Mouse (Mus musculus) regulatory T cell (primary cell): ENCODE measurements around the gene Camta1.

ENCODE experiments used
- in situ Hi-C: fragments of 300-600 bp; cut with MboI, MseI; formaldehyde crosslinking; loops from one replicate; pipeline ENCODE4 v1.15.1; 2025; ENCODE audit warnings: high pct_unique_total_duplicates

Camta1 gene

DNA sequence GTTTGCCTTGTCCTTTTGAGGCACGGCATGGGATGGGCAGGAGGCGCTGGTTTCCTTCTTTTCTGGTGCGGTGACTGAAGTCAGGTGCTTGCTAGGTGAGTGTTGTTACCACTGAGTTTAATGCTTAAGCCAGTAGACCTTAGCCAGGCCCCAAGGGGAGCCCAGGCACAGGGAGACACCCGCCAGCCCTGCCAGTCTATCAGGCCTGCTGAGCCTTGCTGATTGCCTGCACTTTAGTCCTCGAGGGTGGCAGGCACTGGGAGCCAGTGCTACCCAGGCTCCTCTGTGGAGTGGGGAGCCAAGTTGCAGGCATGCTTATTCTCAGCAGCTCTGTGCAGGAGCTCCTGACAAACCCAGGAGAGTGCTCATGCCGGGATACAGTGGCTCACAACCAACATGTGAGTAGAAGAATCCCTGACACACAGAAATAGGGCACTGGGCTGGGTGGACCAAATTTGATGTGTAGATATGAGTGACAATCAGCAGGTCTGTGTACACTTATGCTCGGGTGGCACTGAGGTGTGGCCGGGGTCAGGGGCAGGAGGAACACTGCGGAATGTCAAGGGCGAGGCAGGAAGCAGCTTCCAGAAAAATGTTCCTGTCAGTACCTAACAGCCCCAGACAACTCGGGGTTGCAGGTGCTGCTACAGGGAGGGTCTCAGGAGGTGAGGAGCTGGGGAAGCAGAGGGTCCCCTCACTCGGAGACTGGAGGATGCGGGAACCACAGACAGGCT is 638.2 kb downstream of the Camta1 start:
- in situ Hi-C loops, result no loop called here

DNA sequence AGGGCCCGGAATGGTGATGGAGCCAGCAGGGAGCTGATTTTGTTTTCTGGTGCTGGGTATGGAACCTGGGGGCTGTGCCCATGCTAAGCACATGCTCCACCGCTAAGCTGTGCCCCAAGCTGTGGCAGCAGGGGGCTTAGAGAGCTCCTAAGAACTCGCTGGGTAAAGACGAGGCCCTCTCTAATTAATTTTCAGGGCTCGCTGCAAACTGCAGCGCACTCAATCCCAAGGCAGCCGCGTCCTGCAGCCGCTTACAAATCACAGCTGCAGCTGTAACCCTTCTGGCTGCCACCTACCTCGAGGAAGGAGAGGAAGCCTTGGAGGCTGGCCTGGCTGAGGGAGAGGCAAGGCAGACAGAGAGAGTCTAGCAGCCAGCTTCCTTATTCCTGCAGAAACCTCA is 639.0 kb downstream of the Camta1 start:
- in situ Hi-C loops, result no loop called here

DNA sequence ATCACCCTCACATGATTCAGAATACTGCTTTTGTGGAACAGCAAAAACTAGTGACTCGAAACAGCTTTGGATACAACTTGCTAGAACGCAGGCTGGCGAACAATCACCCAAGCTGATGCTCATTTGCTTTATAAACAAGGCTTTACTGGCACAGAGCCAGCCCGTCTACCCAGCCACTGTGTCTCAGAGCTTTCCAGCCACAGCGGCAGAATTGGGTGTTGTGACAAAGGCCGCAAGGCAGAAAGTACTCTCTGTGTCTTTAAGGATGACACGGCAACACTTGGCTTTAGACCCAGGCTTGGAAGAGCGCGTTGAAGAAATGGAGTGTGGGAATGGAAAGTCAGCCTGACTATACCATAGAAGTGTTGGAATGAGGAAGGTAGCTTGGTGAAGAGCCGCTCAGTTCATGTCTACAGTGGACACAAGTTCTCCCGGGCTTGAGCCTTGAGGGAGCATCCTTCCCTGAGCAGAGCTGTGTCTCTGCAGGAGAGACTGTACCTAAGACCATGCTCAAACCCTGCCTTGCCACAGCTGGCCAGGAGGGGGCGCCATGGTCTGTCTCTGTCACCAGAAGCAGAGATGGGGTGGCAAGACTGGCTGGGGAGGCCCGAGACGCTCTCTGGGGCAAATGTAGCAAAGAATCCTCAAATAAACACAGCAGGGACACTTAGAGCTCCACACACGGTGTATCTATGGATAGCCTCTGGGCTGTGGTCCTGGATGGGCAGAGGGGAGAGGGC is 645.0 kb downstream of the Camta1 start:
- in situ Hi-C loops, result no loop called here

GRCm38 (mm10) chr4:151215866-151216265 is 645.8 kb downstream of the Camta1 start:
- in situ Hi-C loops, result no loop called here

- in situ Hi-C loops, result no loop called here
Observed at GRCm38 (mm10) chr4:151215179-151215578, 646.5 kb downstream of the Camta1 start.

GRCm38 (mm10) chr4:151213475-151213874 is 648.2 kb downstream of the Camta1 start:
- in situ Hi-C loops, result no loop called here

GRCm38 (mm10) chr4:151211992-151212391 is 649.7 kb downstream of the Camta1 start:
- in situ Hi-C loops, result no loop called here

GRCm38 (mm10) chr4:151207566-151207965 is 654.1 kb downstream of the Camta1 start:
- in situ Hi-C loops, result no loop called here

GRCm38 (mm10) chr4:151202891-151203290 is 658.8 kb downstream of the Camta1 start:
- in situ Hi-C loops, result no loop called here

GRCm38 (mm10) chr4:151200316-151200715 is 661.4 kb downstream of the Camta1 start:
- in situ Hi-C loops, result no loop called here

- in situ Hi-C loops, result no loop called here
Observed at GRCm38 (mm10) chr4:151195126-151195525, 666.5 kb downstream of the Camta1 start.

DNA sequence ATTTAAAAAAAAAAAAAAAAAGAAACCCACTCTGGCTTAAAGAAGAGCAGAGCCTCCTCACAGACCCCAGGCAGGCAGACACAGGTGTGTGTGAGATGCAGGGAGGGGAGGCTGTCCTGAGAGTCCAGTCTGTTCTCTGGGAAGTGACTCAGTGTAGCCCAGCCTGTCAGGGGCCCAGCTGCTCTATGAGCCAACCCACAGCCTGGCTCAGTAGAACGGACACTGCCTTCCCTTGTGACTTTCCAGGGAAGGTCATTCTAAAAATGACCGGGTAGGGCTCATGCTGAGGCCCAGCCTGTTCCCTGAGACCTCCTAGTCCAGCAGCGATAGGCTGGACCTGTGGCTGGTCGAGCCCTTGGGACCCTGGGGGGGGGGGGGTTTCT is 667.0 kb downstream of the Camta1 start:
- in situ Hi-C loops, result no loop called here

- in situ Hi-C loops, result no loop called here
Observed at GRCm38 (mm10) chr4:151194030-151194714, 667.5 kb downstream of the Camta1 start.

- in situ Hi-C loops, result no loop called here
Observed at GRCm38 (mm10) chr4:151186447-151186846, 675.2 kb downstream of the Camta1 start.

DNA sequence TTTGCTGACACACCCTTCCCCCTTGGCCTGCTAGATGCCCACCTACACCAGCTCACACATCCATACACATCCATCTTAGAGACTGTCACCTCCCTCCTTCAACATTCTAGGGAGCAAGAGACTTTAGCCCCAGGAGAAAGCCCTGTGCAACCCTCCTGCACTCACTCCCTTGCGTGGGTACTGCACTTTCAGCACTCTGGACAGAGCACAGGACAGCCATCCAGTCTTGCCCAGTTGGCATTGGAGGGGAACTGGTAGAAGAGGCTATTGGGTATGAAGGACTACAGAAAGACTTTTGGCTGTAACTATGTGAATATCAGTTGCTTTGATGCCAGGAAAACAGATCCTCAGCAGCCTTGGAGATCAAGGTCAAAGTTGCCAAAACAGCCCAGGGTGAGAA is 675.9 kb downstream of the Camta1 start:
- in situ Hi-C loops, result no loop called here

DNA sequence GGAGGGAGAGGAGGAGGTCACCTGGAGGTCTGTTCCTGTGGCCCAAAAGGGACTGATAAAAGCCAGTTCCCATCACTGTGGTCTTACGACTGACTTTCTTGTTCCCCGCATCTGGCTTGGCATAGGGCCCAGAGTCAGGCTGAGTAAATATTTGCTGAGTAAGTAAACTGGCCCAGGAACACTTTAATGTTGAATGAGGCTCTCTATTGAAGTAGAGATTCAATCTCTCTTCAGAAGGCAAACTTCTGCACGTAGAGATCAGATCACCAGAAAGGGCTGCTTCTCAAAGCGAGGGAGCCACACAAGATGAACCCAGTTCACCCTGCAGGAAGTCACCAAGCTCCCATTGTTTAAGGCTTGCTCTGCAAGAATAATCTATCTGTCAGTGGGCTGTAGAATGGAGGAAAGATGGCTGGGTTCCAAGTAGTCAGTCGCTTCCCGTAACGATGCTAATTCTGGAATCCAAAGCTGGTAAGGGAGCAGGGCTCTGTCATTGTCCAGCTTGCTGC is 681.2 kb downstream of the Camta1 start:
- in situ Hi-C loops, result no loop called here

DNA sequence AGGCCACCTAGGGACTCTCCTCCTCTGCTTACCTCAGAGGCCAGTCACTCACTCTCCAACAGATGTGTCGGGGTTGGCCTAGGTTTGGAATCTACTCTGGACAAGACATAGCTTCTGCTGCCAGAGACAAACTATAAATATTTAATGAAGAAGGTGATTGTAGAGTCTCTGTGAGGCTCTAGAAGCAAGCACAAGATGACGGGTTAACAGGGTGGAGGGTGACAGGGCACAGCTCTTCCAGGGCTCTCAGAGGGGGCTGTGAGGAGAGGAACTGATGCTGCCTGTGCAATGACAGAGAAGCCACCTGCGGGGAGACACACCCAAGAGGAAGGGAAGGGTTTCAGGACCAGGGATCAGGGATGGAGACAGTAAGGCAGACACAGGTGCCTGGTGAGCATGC is 682.0 kb downstream of the Camta1 start:
- in situ Hi-C loops, result no loop called here

DNA sequence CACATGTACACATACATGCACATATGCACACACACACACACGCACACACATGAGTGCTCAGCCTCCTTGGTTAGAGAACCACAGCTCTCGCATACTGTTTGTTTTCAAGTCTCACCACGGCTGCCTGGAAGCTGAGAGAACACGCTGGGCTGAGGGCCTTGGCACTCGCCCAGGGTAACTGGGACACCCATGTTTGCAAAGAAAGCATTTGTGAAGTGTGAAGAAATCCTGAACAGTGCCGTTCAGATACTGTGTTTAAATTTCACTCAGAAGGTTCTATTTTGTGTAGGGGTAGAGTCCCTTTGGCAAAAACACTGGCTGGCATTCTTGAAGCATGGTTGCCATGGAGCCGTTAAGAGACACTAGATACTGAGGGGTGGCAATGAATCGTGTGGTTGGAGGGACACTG is 682.7 kb downstream of the Camta1 start:
- in situ Hi-C loops, result no loop called here

GRCm38 (mm10) chr4:151172526-151172925 is 689.1 kb downstream of the Camta1 start:
- in situ Hi-C loops, result no loop called here

GRCm38 (mm10) chr4:151171117-151171516 is 690.6 kb downstream of the Camta1 start:
- in situ Hi-C loops, result no loop called here

- in situ Hi-C loops, result no loop called here
Observed at GRCm38 (mm10) chr4:151170658-151171057, 691.0 kb downstream of the Camta1 start.

DNA sequence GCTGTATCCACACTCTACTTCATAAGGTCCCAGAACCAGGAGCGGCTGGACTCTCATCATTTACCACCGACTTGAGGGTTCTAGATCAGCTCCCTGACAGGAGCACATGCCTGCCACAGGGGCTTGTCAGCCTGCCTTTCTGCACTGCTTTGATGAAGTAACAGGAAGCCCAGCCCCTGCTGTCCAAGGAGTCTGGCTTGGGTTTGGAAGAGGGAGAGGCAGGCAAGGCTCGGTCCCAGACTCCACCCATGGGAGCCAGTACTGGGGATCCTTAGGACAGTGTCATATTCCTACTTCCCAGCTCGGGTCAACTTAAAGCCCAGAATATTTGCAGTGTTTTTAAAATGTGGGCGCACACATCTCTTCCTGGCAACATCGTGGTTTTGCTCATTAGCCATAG is 694.7 kb downstream of the Camta1 start:
- in situ Hi-C loops, result no loop called here
